Mouse (Mus musculus) embryo, embryonic 10 days (tissue): ENCODE data around the gene Slc39a9.

Experiments used
- DNase-seq: peaks from one replicate; pipeline ENCODE4 v3.0.0-alpha.2; 2015; ENCODE audit warnings: low spot score

Slc39a9 gene

GRCm38 (mm10) chr12:80719141-80719540, 75.5 kb downstream of the Slc39a9 start:
- no peak for DNase-seq

- peak; percentile 17 for DNase-seq
Measured at GRCm38 (mm10) chr12:80720507-80720906, 76.8 kb downstream of the Slc39a9 start.

- DNase-seq, result no peak
Measured at GRCm38 (mm10) chr12:80721458-80721857, 77.8 kb downstream of the Slc39a9 start.

- peak; percentile 81 for DNase-seq
Measured at GRCm38 (mm10) chr12:80724853-80725559, 81.3 kb downstream of the Slc39a9 start.

- no peak for DNase-seq
Measured at GRCm38 (mm10) chr12:80728207-80728606, 84.5 kb downstream of the Slc39a9 start.

- DNase-seq, result peak; percentile 40
Measured at GRCm38 (mm10) chr12:80728814-80729213, 85.1 kb downstream of the Slc39a9 start.

- no peak for DNase-seq
Measured at GRCm38 (mm10) chr12:80729758-80730530, 86.3 kb downstream of the Slc39a9 start.

GRCm38 (mm10) chr12:80730567-80730966, 86.9 kb downstream of the Slc39a9 start:
- peak; percentile 86 for DNase-seq
